Comparison of ENCODE assay signal across 35 mouse cellular contexts in genomic region chr13:100706206-100706605, GRCm38 (mm10).
"Had no signal": no experiment of that assay in that cellular context is flagged by ENCODE, and none has a peak within 500 bp of the region (broad histone marks: within the 10 kb centered on the region; RNA-seq: fewer than 3 reads in every experiment).

No protein-coding gene starts in this region.

- H3K9ac ChIP-seq: heart, embryonic 12.5 days; heart, embryonic 13.5 days; heart, embryonic 15.5 days; hindbrain, embryonic 12.5 days; hindbrain, embryonic 13.5 days; hindbrain, embryonic 14.5 days; hindbrain, embryonic 15.5 days; intestine, embryonic 15.5 days; kidney, embryonic 15.5 days had no signal

- ATAC-seq: hindbrain, embryonic 16.5 days; hindbrain, postnatal 0 days; inflammation-experienced regulatory T-cells, adult 6 months; intestine, embryonic 15.5 days; intestine, embryonic 16.5 days; intestine, postnatal 0 days had no signal

- H3K27me3 ChIP-seq: heart, embryonic 12.5 days; heart, embryonic 13.5 days; heart, embryonic 15.5 days; hindbrain, embryonic 12.5 days; hindbrain, embryonic 13.5 days; hindbrain, embryonic 15.5 days; intestine, embryonic 15.5 days; kidney, embryonic 15.5 days had no signal

- H3K27ac ChIP-seq: heart, embryonic 10.5 days; heart, embryonic 13.5 days; heart, embryonic 15.5 days; hindbrain, embryonic 10.5 days; hindbrain, embryonic 12.5 days; hindbrain, embryonic 13.5 days; hindbrain, embryonic 14.5 days; hindbrain, embryonic 15.5 days; hindbrain, postnatal 0 days; intestine, embryonic 15.5 days; kidney, embryonic 15.5 days; kidney, postnatal 0 days; layer of hippocampus, adult 2 months; left cerebral cortex, adult 2 months had no signal

- H3K9me3 ChIP-seq: heart, embryonic 10.5 days; heart, embryonic 12.5 days; heart, embryonic 13.5 days; heart, embryonic 15.5 days; hindbrain, embryonic 12.5 days; hindbrain, embryonic 13.5 days; hindbrain, embryonic 15.5 days; intestine, embryonic 15.5 days; kidney, embryonic 15.5 days had no signal

- DNase-seq: heart, postnatal 10 days; heart, postnatal 14 days; heart, postnatal 4 days; kidney, adult 11 months; kidney, adult 18-20 months; kidney, adult 2 months; kidney, adult 8-10 months; kidney, adult 9 months; kidney, postnatal 10 days; kidney, postnatal 14 days; kidney, postnatal 25 days; kidney, postnatal 36 days; kidney, postnatal 4 days; layer of hippocampus, adult 9-11 months; layer of hippocampus, postnatal 36 days had no signal

- H3K4me2 ChIP-seq: heart, embryonic 11.5 days; heart, embryonic 12.5 days; heart, embryonic 13.5 days; heart, embryonic 15.5 days; hindbrain, embryonic 12.5 days; hindbrain, embryonic 13.5 days; hindbrain, embryonic 14.5 days; hindbrain, embryonic 15.5 days; intestine, embryonic 15.5 days; kidney, embryonic 15.5 days had no signal

- H3K4me1 ChIP-seq: heart, embryonic 10.5 days; heart, embryonic 12.5 days; heart, embryonic 13.5 days; heart, embryonic 15.5 days; hindbrain, embryonic 10.5 days; hindbrain, embryonic 12.5 days; hindbrain, embryonic 13.5 days; hindbrain, embryonic 15.5 days; intestine, embryonic 15.5 days; kidney, embryonic 15.5 days had no signal

- H3K4me3 ChIP-seq: heart, embryonic 10.5 days; heart, embryonic 12.5 days; heart, embryonic 13.5 days; heart, embryonic 15.5 days; hindbrain, embryonic 10.5 days; hindbrain, embryonic 12.5 days; hindbrain, embryonic 13.5 days; hindbrain, embryonic 15.5 days; intestine, embryonic 15.5 days; kidney, embryonic 15.5 days; layer of hippocampus, adult 2 months; left cerebral cortex, adult 2 months had no signal
